Mouse (Mus musculus) midbrain, postnatal 0 days (tissue): ENCODE data around the gene Ranbp3l. TPM values are rescaled to one million over a fixed set of nuclear protein-coding genes. Genes with fewer than 3 reads are reported as not detected.

Experiments
- ATAC-seq: fragments of 200-750 bp; cut with Nextera tagmentation; 2 replicates; pipeline ENCODE4 v1.8.0; 2017; ENCODE audit warnings: moderate number of reproducible peaks, mild to moderate bottlenecking, moderate TSS enrichment, moderate library complexity; ENCODE audit not compliant: low FRiP score
- DNase-seq: peaks from one replicate; pipeline ENCODE4 v3.0.0-alpha.2; 2015; ENCODE audit warnings: low spot score
- H3K27ac ChIP-seq: fragments of 300-500 bp; sonication (generic); 2 replicates; pipeline ENCODE4 v1.5.1; 2014; ENCODE audit warnings: low read depth, mild to moderate bottlenecking, low read length, mixed read lengths
- H3K27me3 ChIP-seq: fragments of 300-500 bp; sonication (generic); 2 replicates; pipeline ENCODE4 v1.6.1; 2014; ENCODE audit warnings: low read length, control low read depth, mixed read lengths; ENCODE audit not compliant: insufficient read depth
- H3K36me3 ChIP-seq: fragments of 300-500 bp; sonication (generic); 2 replicates; pipeline ENCODE4 v1.6.1; 2014; ENCODE audit warnings: low read length, control low read depth, mixed read lengths; ENCODE audit not compliant: insufficient read depth
- H3K4me1 ChIP-seq: fragments of 300-500 bp; sonication (generic); 2 replicates; pipeline ENCODE4 v1.6.1; 2014; ENCODE audit warnings: mild to moderate bottlenecking, control low read depth, antibody characterized with exemption, low read length, mixed read lengths; ENCODE audit not compliant: insufficient read depth
- H3K4me2 ChIP-seq: fragments of 300-500 bp; sonication (generic); 2 replicates; pipeline ENCODE4 v1.6.1; 2014; ENCODE audit warnings: low read depth, mild to moderate bottlenecking, low read length, mixed read lengths; ENCODE audit not compliant: poor library complexity, severe bottlenecking
- H3K4me3 ChIP-seq: fragments of 300-500 bp; sonication (generic); 2 replicates; pipeline ENCODE4 v1.5.1; 2014; ENCODE audit warnings: low read depth, mild to moderate bottlenecking, low read length, moderate library complexity
- H3K9ac ChIP-seq: fragments of 300-500 bp; sonication (generic); replicated peaks from 2 replicates; pipeline ENCODE4 v1.6.1; 2014; ENCODE audit warnings: mild to moderate bottlenecking, low read length, moderate library complexity, mixed read lengths; ENCODE audit not compliant: poor library complexity, severe bottlenecking
- H3K9me3 ChIP-seq: fragments of 300-500 bp; sonication (generic); 2 replicates; pipeline ENCODE4 v1.6.1; 2016; ENCODE audit warnings: low read length, control low read depth
- CTCF ChIP-seq: IDR thresholded peaks from 2 replicates; pipeline ENCODE4 v1.5.1; 2016; ENCODE audit warnings: antibody characterized with exemption, mild to moderate bottlenecking
- WGBS: fragments of 180-500 bp; shearing (Covaris S2); extraction: QIAGEN DNeasy Blood & Tissue Kit; methylation state at CpG from one replicate; pipeline ENCODE4 v1.1.7; 2014; 5-methylcytosine and 5-hydroxymethylcytosine counted together
- polyA plus RNA-seq: library from polyadenylated mRNA; unstranded; fragments of >200 nt; fragmentation: Nextera tagmentation; extraction: Ambion mirVana; gene quantifications from 2 replicates; pipeline ENCODE4 v1.2.1, GENCODE M21; 2015
- total RNA-seq: library from RNA; depleted of rRNA; stranded (reverse); fragments of >200 nt; gene quantifications from 2 replicates; pipeline ENCODE4 v1.2.3, GENCODE M21; 2014

The Ranbp3l gene
- total and polyA plus RNA-seq, 2 experiments from 2014 or later, result 14.5 to 15.0 TPM

- TF ChIP-seq CTCF, result no peak
- Histone ChIP-seq H3K9me3 (no peaks in the 10 kb centered on the region), H3K4me1 (no peaks in the 10 kb centered on the region), H3K4me3 (peak overlapping the region; percentile 96), H3K27me3 (0 out of 2 replicates have a peak, but pooled peaks cover under 1% of the 10 kb centered on the region), H3K9ac (0 out of 2 replicates have a peak overlapping the region, but pooled peaks have one; percentile 2), H3K27ac (no peak overlapping the region), H3K36me3 (no peaks in the 10 kb centered on the region), H3K4me2 (peak overlapping the region; percentile 82)
- 32% methylated on average over 5 of the region's 5 CpGs for WGBS
- ATAC-seq (no peak), DNase-seq (no peak)
Measured at GRCm38 (mm10) chr15:9072630-9073029, 104.9 kb downstream of the Ranbp3l start.

DNA sequence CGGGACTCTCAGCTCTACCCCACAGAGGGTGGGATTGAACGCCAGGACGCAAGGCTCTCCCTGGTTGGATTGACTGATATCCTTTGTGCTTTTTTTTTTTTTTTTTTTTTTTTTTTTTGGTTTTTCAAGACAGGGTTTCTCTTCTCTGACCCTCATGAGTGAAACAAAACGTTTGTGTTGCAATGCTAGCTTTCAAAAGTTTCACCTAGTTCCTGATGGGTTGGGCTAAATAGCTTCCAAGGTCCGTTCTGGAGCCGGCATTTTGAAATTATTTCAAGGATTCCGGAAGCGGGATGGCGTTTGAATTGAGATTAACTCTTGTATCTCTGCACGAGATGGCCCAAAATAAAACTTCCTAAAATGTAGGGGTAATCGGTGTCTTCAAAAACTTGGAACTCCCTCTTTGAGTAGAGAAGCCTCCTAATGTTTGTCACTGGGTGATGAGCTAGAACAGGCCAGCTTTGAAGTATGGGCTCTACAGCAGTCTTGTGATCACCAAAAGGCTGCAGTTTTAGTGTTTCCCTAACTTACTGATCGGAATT, 105.4 kb downstream of the Ranbp3l start:
- 51% methylated on average over 12 of the region's 12 CpGs for WGBS
- Histone ChIP-seq H3K27ac (no peak overlapping the region), H3K9ac (no peak overlapping the region), H3K9me3 (no peaks in the 10 kb centered on the region), H3K36me3 (no peaks in the 10 kb centered on the region), H3K4me1 (no peaks in the 10 kb centered on the region), H3K27me3 (no peaks in the 10 kb centered on the region), H3K4me2 (peak overlapping the region; percentile 82), H3K4me3 (peak overlapping the region; percentile 96)
- DNase-seq, result no peak
- TF ChIP-seq CTCF, result no peak
- ATAC-seq, result no peak

- DNase-seq (no peak), ATAC-seq (no peak)
- H3K27me3 ChIP-seq, result no peaks in the 10 kb centered on the region
- TF ChIP-seq CTCF, result no peak
- no peaks in the 10 kb centered on the region for H3K36me3 ChIP-seq
- H3K4me1 ChIP-seq, result no peaks in the 10 kb centered on the region
- no peaks in the 10 kb centered on the region for H3K9me3 ChIP-seq
- no peak overlapping the region for H3K27ac ChIP-seq
- peak overlapping the region; percentile 82 for H3K4me2 ChIP-seq
- 83% methylated on average over 5 of the region's 5 CpGs for whole genome bisulfite sequencing
- no peak overlapping the region for H3K9ac ChIP-seq
- no peak overlapping the region for H3K4me3 ChIP-seq
Measured at GRCm38 (mm10) chr15:9073684-9074083, 105.9 kb downstream of the Ranbp3l start.

GRCm38 (mm10) chr15:9074139-9074538, 106.4 kb downstream of the Ranbp3l start:
- 35% methylated on average over 2 of the region's 2 CpGs for whole genome bisulfite sequencing
- no peak for TF ChIP-seq CTCF
- no peak overlapping the region for H3K27ac ChIP-seq
- H3K4me1 ChIP-seq, result no peaks in the 10 kb centered on the region
- ATAC-seq (no peak), DNase-seq (no peak)
- no peak overlapping the region for H3K9ac ChIP-seq
- no peak overlapping the region for H3K4me3 ChIP-seq
- H3K36me3 ChIP-seq, result no peaks in the 10 kb centered on the region
- H3K9me3 ChIP-seq, result no peaks in the 10 kb centered on the region
- no peaks in the 10 kb centered on the region for H3K27me3 ChIP-seq
- H3K4me2 ChIP-seq, result no peak overlapping the region

GRCm38 (mm10) chr15:9074671-9075070, 106.9 kb downstream of the Ranbp3l start:
- H3K9me3 ChIP-seq, result no peaks in the 10 kb centered on the region
- H3K4me1 ChIP-seq, result no peaks in the 10 kb centered on the region
- TF ChIP-seq CTCF, result no peak
- H3K27ac ChIP-seq, result no peak overlapping the region
- H3K9ac ChIP-seq, result no peak overlapping the region
- H3K36me3 ChIP-seq, result no peaks in the 10 kb centered on the region
- no peak for DNase-seq
- ATAC-seq, result no peak
- no peak overlapping the region for H3K4me2 ChIP-seq
- WGBS, result 25% methylated on average over 4 of the region's 4 CpGs
- H3K4me3 ChIP-seq, result no peak overlapping the region
- H3K27me3 ChIP-seq, result no peaks in the 10 kb centered on the region

DNA sequence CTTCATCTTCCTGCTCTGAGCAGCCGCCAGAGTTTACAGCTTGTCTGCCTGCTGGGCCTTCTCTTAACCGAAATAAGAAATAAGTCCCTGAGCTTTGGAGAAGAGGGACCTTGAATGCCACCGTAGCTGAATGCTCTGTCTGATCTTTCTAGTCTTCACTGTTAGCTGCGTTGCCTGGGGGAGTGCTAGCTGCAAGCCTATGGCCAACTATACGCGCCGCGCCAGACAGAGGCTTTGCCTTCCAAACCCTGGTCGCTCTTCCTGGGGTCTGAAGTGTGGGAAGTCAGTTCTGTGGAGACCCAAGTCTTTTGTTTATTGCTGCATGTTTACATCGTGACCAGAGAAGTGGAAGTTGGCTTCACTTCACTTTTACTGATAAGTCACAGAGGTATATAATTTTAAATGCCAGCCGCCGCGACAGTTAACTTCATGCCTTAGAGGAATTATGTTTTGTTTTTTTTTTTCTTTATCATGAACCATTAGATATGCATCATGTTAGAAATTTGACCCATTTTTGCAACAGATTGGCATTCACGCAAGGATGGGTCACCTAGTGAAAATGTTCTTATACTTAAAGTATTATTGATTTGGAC, 108.0 kb downstream of the Ranbp3l start:
- Histone ChIP-seq H3K4me2 (no peak overlapping the region), H3K4me1 (no peaks in the 10 kb centered on the region), H3K9ac (no peak overlapping the region), H3K9me3 (no peaks in the 10 kb centered on the region), H3K27ac (no peak overlapping the region), H3K36me3 (no peaks in the 10 kb centered on the region), H3K4me3 (no peak overlapping the region), H3K27me3 (no peaks in the 10 kb centered on the region)
- ATAC-seq (no peak), DNase-seq (no peak)
- TF ChIP-seq CTCF, result no peak
- 77% methylated on average over 14 of the region's 14 CpGs for WGBS
